ENCODE assay signal across 9 mouse cellular contexts in genomic region chr9:45740584-45740980, GRCm38 (mm10).
DNase-seq lines count a peak whose midpoint lies in the region; ATAC-seq and TF ChIP-seq lines count a peak whose summit lies in the region.
"Had no signal": no experiment of that assay in that cellular context is flagged by ENCODE, and none has a peak within 500 bp of the region (broad histone marks: within the 10 kb centered on the region; RNA-seq: fewer than 3 reads in every experiment).

No protein-coding gene starts in this region.

- no peaks in the 10 kb centered on the region for H3K9me3 ChIP-seq in heart, embryonic 10.5 days
- no peaks in the 10 kb centered on the region for H3K9me3 ChIP-seq in lung, embryonic 16.5 days (ENCODE audit: control insufficient read depth, low read length)
- H3K9me3 ChIP-seq in forebrain, embryonic 15.5 days = no peaks in the 10 kb centered on the region
- H3K9me3 ChIP-seq: heart, embryonic 13.5 days had no signal

- no peaks in the 10 kb centered on the region for H3K4me1 ChIP-seq in heart, adult 2 months (ENCODE audit: control insufficient read depth, insufficient read depth, low read length)
- H3K4me1 ChIP-seq in heart, embryonic 10.5 days = 0 out of 2 replicates have a peak, but pooled peaks cover 6% of the 10 kb centered on the region
- H3K4me1 ChIP-seq in lung, embryonic 16.5 days (replicated peaks; ENCODE audit: control insufficient read depth, insufficient read depth, low read length) = no peaks in the 10 kb centered on the region
- peaks cover 21% of the 10 kb centered on the region for H3K4me1 ChIP-seq in forebrain, embryonic 15.5 days
- H3K4me1 ChIP-seq: heart, embryonic 13.5 days had no signal

- 58% methylated on average over 2 of the region's 2 CpGs for WGBS in heart, adult 2 months
- 55% methylated on average over 2 of the region's 2 CpGs for WGBS in heart, embryonic 10.5 days
- 58% methylated on average over 2 of the region's 2 CpGs for WGBS in lung, embryonic 16.5 days
- WGBS in forebrain, embryonic 15.5 days = 56% methylated on average over 2 of the region's 2 CpGs

- TF ChIP-seq EP300 in heart, adult 2 months (IDR thresholded peaks at IDR 0.05; ENCODE audit: insufficient read depth, low read depth, low read length) = no peak

- TF ChIP-seq CTCF in heart, adult 2 months (IDR thresholded peaks at IDR 0.05) = peak; percentile 31; the same call in 1 of the 2 replicates

- DNase-seq in heart, adult 2 months = no peak
- DNase-seq in heart, embryonic 10.5 days (ENCODE audit: low spot score) = no peak
- no peak for DNase-seq in lung, postnatal 36 days
- peak; percentile 29 for DNase-seq in retina, postnatal 7 days (ENCODE audit: low read depth, low spot score)
- no peak for DNase-seq in thymus, postnatal 14 days
- DNase-seq in ovary, postnatal 10 days (ENCODE audit: low spot score) = no peak

- ATAC-seq in lung, embryonic 16.5 days (ENCODE audit: low read depth) = peak; percentile 10; the same call in 1 of the 2 replicates
- ATAC-seq in forebrain, embryonic 15.5 days (replicated peaks) = no peak

- H3K9ac ChIP-seq in heart, adult 2 months (ENCODE audit: low read depth, low read length) = no peak overlapping the region
- H3K9ac ChIP-seq in lung, embryonic 16.5 days (ENCODE audit: low read length) = no peak overlapping the region
- no peak overlapping the region for H3K9ac ChIP-seq in forebrain, embryonic 15.5 days (replicated peaks)
- H3K9ac ChIP-seq: heart, embryonic 13.5 days had no signal

- no peaks in the 10 kb centered on the region for H3K79me2 ChIP-seq in heart, adult 2 months (replicated peaks; ENCODE audit: control insufficient read depth, insufficient read depth, low read length)

- H3K36me3 ChIP-seq in heart, adult 2 months (ENCODE audit: control insufficient read depth, insufficient read depth, low read length) = no peaks in the 10 kb centered on the region
- no peaks in the 10 kb centered on the region for H3K36me3 ChIP-seq in heart, embryonic 10.5 days
- H3K36me3 ChIP-seq in lung, embryonic 16.5 days (ENCODE audit: control insufficient read depth, insufficient read depth, low read length) = no peaks in the 10 kb centered on the region
- peaks cover 16% of the 10 kb centered on the region for H3K36me3 ChIP-seq in forebrain, embryonic 15.5 days
- H3K36me3 ChIP-seq: heart, embryonic 13.5 days had no signal

- TF ChIP-seq POLR2A in heart, adult 2 months (IDR thresholded peaks at IDR 0.05; ENCODE audit: insufficient read depth, low read depth, low read length) = no peak

- intact Hi-C loops in heart, adult 2 months (cut with DNase I) = no loop called here

- no peak overlapping the region for H3K27ac ChIP-seq in heart, adult 2 months
- H3K27ac ChIP-seq in heart, embryonic 10.5 days = no peak overlapping the region
- H3K27ac ChIP-seq in lung, embryonic 16.5 days (ENCODE audit: low read length) = no peak overlapping the region
- H3K27ac ChIP-seq in forebrain, embryonic 15.5 days (replicated peaks) = peak overlapping the region; percentile 62; the same call in 1 of the 2 replicates
- H3K27ac ChIP-seq: heart, embryonic 13.5 days had no signal

- H3K27me3 ChIP-seq in heart, adult 2 months (ENCODE audit: control insufficient read depth, insufficient read depth, low read length) = no peaks in the 10 kb centered on the region
- H3K27me3 ChIP-seq in heart, embryonic 10.5 days (ENCODE audit: insufficient read depth, poor library complexity, severe bottlenecking) = peaks cover 37% of the 10 kb centered on the region
- H3K27me3 ChIP-seq in lung, embryonic 16.5 days (ENCODE audit: control insufficient read depth, insufficient read depth, low read depth, low read length) = no peaks in the 10 kb centered on the region
- H3K27me3 ChIP-seq in forebrain, embryonic 15.5 days = no peaks in the 10 kb centered on the region

- no peak overlapping the region for H3K4me3 ChIP-seq in heart, adult 2 months
- H3K4me3 ChIP-seq in heart, embryonic 10.5 days = no peak overlapping the region
- H3K4me3 ChIP-seq in lung, embryonic 16.5 days (ENCODE audit: low read length) = no peak overlapping the region
- no peak overlapping the region for H3K4me3 ChIP-seq in forebrain, embryonic 15.5 days
- H3K4me3 ChIP-seq: heart, embryonic 13.5 days had no signal

- no peak overlapping the region for H3K4me2 ChIP-seq in lung, embryonic 16.5 days (ENCODE audit: low read depth, low read length)
- H3K4me2 ChIP-seq in forebrain, embryonic 15.5 days (replicated peaks) = no peak overlapping the region
- H3K4me2 ChIP-seq: heart, embryonic 13.5 days had no signal
